Mouse (Mus musculus): ENCODE results near the gene Ano10. TPM values are rescaled to one million over a fixed set of nuclear protein-coding genes. Genes with fewer than 3 reads are reported as not detected.

The Ano10 gene
- polyA plus RNA-seq, 1 experiment = 0.69 TPM

DNA sequence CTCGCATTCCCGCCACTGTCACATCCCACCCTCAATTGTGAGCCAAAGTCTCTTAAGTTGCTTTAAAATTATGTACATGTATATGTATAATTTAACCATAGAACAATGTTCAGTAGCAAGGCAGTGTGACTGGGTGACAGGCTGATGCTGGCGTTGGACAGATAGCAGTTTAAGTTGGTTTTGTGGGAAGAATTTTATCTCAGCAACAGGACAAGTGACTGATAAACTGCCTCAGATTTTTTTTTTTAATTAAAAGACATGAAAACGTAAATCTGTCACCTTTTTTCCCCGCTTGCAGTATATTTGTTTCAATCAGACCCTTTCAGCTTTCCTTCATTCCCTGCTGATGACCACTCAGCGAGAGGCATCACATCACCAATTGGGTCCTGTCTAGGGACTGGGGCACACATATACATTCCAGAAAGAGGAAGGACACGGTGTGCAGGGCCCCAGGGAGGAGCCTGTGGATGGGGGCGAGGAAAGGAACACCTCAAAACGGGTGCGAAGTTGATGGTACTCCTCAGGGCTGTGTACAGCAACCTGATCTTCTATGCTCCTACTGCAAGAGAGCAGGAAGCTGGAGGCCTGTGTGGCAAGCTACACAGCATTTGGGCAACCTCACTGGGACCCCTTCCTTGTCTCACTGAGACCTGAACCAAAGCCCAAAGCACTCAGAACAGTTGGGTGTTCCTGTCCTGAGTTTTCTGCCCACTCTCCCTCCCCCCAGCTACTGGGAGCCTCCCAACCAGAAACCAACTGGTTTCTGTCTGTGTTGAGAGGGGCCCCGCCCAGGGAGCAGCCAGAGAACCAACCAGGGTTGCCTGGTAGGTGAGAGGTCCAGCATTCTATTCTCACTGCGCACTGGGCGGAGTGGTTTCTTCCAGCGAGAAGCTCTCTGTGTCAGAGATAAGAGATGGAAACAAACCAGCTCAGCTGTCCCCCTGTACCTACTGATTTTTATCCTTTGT, 15.1 kb upstream of the Ano10 start:
- TF ChIP-seq GATA1 (IDR thresholded peaks at IDR 0.05; ENCODE audit: low read length) = peak; percentile 14

DNA sequence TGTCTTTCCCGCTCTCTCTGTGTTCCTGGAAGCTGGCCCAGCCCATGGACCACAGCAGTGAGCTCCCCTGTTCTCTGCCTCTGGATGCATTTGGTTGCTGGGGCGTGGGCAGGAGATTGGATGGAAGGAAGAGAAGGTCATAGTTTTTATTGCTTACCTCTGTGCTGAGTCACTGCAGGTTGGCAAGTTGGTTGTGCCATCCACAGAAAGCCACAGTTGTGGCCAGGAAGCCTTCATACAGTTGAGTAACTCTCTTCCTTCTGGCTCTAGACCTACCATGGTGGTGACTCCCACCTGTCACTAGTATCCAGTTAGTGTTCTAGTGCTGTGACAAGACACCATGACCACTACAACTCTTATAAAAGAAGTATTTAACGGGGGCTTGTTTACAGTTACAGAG, 11.1 kb upstream of the Ano10 start:
- TF ChIP-seq GATA1 (IDR thresholded peaks at IDR 0.05; ENCODE audit: low read length) = no peak

DNA sequence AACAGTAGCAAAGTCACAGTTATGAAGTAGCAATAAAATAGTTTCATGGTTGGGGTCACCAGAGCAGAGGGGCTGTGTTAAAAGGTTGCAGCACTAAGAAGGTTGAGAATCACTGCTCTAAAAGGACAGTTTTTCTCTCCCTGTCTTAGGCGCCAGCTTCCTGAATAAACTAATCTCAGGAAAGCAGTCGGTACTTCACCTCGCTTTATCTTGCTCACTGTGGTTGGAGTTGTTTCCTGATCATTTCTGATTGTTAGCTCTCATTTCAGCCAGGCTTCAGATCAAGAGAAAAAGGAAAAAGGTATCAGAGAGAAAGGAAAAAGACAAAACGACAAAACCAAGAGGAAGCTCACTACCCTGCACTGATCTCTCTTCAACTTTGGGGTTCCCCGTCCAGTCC, 1.9 kb upstream of the Ano10 start:
- no peak for TF ChIP-seq GATA1 (IDR thresholded peaks at IDR 0.05; ENCODE audit: low read length)

DNA sequence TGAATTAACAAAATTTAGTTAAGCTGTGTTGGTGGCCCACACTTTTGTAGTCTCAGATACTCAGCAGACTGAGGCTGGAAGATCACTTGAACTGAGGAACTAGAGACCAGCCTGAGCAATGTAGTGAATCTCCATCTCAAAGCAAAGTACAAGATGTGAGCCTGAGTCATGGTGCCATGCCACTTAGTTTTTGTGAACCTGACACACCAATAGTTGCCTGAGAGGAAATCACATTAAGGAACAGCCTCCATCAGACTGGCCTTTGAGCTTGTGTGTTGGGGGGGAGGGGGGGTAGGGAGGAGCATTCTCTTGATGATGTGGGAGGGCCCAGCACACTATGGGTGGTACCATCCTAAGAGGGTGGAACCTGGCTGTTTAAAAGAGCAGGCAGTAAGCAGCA, 1.2 kb upstream of the Ano10 start:
- TF ChIP-seq GATA1 (IDR thresholded peaks at IDR 0.05; ENCODE audit: low read length) = no peak

DNA sequence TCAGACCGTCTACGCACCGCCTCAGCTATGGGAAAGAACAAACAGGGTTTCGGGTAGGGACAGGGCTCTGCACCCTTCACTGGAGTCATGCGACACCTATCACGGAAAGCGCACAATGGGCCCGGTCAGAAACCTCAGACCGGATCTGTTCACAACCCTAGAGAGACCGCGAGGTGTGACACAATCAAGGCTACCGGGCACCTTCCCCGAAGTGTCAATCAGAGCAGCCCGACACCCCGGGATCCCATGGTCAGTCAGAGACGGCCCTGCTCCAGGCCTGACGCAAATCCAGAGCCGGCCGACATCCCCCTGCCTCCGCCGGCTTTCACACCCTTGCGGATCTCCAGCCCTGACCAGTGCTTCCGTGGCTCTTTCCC, 370 bp downstream of the Ano10 start:
- no peak for TF ChIP-seq GATA1 (IDR thresholded peaks at IDR 0.05; ENCODE audit: low read length)

DNA sequence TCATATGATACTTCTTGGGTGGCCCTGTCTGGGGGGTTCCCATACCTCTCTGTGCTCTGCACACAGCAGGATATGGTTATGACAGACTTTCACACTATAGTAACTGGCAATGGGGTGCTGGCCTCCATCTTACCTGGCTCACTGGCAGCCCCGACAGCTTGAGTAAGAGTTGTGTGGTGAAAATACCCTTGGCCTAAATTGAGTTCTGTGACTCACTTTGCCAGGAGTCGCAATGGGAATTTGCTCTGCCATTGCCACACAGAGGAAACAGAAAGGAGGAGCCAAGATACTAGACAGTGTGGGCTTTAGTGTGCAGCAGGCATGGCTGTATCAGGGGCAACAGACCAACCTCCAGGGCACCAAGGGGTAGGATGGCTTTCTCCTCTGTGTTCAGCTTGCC, 4.0 kb downstream of the Ano10 start:
- no peak for TF ChIP-seq GATA1 (IDR thresholded peaks at IDR 0.05; ENCODE audit: low read length)

DNA sequence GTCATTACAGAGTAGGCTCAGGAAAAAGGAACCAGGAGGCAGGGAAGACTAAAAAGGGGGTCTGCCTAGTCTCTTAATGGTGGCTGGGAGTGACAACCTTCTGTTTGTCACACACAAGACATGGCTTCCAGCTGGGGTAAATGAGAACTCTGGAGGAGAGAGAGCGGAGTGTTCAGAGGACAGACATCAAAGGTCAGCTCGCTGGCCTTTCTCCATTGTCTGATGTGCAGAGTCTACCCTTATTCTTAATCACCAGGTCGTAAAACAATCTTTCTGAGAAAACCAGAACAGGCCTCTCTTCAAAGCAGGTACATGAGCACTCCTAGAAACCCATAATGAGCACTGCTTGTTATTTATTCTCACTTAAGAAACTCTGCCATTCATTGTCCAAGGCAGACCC, 5.8 kb downstream of the Ano10 start:
- TF ChIP-seq GATA1 (IDR thresholded peaks at IDR 0.05; ENCODE audit: low read length) = no peak

DNA sequence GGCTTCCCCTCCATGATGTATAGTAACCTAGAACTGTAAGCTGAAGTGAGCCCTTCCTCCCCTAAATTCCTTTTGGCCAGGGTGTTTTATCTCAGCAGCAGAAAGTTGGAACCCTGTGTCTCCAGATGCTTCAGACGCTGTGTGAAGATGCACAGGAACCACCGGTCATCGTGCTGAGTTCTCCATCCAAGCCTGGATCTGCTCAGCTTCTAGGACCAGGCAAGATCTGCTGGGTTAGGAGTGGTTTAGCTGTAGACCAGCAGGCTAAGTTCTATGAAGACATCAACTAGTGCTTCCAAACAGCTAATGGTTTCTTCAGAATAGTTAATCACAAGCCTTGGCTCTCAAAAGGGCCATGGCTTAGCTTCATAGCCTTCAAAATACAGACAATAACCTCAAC, 6.7 kb downstream of the Ano10 start:
- TF ChIP-seq GATA1 (IDR thresholded peaks at IDR 0.05; ENCODE audit: low read length) = no peak

DNA sequence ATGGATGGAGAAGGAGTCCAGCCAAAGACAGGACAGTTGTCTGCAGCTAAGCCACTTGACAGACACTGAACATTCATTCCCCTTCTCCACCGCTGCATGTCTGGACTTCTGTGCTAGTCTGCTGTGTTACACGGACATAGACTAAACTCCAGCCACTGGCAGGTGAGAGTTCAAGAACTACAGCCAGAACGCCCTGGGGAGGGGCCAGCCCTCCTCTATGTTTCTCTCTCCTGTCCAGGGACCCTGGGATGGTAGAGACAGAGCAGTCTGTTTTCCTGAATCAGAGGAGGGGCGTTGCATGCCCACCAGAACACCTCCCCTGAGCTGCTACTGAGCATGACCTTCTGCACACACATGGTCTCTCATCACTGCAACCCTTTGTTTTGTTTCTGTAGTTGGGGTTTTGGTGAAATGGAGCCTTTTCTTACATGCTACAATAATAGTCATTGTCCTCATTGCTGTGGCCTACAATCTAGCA, 8.4 kb downstream of the Ano10 start:
- TF ChIP-seq GATA1 (IDR thresholded peaks at IDR 0.05; ENCODE audit: low read length) = no peak

DNA sequence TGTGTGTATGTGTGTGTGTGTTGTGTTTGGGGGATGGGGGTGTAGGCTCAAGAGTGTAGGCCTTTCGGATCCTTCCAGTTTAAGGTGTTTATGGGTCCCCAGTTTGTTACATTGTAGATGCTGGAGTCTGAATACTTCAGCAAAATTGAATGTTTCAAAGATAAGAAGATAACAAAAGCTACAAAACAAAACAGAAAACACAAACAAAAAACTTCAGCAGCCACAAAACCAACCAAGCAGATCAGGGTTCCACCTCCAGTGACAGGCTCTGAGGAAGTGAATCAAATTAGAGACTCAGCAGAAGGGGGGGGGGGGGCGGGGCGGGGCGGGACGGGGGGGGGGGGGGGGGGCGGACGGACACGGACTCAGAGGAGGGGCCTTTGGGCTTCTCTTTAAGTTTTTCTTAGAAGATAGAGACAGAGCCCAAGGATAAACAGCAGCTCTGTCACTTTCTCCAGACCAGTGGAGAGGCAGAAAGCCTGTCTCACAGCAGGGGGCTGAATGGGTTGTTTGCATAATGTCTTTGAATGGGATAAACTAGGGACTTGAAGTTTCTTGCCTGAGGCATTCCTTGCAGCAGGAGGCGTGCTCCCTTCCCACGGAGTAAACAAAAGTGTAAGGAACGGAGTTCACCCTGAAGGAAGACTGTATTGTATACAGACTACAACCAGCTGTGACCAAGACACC, 8.9 kb downstream of the Ano10 start:
- no peak for TF ChIP-seq GATA1 (IDR thresholded peaks at IDR 0.05; ENCODE audit: low read length)

DNA sequence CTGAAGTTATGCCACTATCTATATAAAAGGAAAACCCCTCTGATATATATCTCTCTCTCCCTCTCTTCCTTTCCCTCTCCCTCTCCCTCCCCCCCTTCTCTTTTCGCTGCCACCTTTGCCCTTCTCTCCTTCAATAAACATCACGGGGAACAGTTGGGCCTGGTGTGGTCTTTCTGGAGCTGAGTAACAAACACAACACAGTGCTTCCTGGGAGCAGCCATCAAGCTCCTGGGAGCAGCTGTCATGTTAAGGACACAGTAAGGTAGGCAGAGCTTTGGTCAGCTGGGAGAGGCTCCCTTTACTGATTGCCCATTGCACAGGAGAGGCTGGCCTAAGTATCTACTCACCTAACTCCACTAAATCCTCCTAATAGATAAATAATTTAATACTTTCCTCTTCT, 9.5 kb downstream of the Ano10 start:
- TF ChIP-seq GATA1 (IDR thresholded peaks at IDR 0.05; ENCODE audit: low read length) = no peak

DNA sequence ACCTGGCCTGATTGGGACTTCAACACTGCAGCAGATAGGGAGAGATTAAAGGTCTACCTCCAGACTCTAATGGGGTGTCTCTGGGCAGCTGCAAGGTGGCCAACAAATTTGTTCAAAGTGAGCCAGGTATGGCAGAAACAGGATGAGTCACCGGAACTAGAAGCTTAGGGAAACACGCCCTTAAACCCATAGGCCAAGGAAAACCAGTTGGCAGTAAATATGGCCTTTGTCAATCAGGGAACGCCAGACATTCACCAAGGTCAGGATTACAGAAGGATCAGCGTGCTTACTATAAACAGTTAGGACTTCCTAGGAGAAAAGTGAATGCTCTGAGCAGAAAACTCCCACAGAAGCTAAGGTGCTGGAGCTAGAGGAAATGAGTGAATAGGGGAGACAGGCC, 13.2 kb downstream of the Ano10 start:
- no peak for TF ChIP-seq GATA1 (IDR thresholded peaks at IDR 0.05; ENCODE audit: low read length)

DNA sequence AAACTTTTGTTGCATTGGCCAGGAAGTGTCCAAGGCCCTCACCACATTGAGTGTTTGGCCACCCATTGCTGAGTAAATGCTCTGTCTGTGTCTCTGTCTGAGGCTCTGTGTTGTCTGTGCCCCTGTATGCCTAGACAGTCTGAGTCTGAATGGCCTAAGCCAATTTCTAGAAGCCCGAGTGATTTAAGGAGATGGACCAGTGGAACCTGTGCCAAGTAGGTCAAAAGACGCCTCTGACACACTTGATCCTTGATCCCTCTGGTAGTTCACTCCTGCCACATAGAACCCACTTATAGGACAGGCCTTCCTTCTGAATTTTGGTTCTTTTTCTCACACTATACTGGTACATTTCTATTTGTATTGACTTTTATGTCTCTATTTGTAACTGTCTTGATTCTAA, 17.6 kb downstream of the Ano10 start:
- TF ChIP-seq GATA1 (IDR thresholded peaks at IDR 0.05; ENCODE audit: low read length) = no peak

DNA sequence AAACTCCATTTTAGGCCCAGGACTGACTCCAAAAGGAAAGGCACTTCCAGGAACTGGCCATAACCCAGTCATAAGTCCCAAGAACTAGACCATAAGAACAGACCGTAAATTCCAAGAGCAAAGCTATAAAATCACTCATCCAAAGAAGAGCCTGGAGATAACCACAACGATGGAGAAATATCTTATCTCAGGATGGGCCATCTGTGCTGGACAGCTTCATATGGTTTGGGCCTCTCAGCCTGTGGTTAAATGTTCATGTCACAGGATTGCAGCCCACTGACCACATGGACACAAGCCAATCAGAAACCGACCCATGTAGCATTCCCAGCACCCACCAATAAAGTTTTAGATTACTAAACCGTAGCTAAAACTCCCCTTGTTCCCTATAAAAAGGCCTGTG, 18.1 kb downstream of the Ano10 start:
- TF ChIP-seq GATA1 (IDR thresholded peaks at IDR 0.05; ENCODE audit: low read length) = no peak

DNA sequence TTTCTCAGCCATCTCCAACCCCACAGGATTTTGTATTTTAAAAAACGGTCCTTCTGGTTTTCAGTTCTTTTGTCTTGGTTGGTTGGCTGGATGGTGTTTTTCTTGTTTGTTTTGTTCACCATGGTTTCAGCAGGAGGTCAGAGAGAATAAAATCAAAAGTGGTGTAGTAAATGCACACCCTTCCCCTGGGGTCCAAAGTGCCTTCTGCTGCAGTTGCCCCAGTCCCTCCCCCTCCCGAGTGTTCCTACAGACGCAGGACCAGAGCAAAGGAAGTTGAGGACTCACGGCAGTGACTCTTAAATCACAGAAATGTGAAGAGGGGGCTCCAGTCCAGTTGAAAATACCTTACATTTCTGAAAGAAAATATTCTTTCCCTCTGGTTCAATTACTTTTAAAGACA, 19.9 kb downstream of the Ano10 start:
- TF ChIP-seq GATA1 (IDR thresholded peaks at IDR 0.05; ENCODE audit: low read length) = no peak

DNA sequence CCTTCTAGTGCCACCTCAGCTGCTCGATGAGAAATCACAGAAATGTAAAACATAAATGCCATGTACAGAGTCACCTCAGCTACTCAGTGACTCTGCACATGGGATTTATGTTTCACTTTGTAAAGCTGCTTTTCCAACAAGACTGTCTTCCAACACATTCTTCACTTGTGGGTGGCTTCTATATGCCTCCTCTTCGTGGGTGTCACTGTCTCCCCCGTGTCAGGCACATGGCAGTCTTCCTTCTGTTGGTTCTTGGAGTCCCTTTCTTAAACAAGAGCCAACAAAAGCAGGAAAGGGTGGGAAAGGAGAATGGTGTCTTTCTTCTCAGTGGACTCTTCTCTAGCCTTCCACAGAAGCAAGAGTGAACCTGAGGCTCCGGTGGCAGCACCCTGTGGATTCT, 20.3 kb downstream of the Ano10 start:
- TF ChIP-seq GATA1 (IDR thresholded peaks at IDR 0.05; ENCODE audit: low read length) = no peak

DNA sequence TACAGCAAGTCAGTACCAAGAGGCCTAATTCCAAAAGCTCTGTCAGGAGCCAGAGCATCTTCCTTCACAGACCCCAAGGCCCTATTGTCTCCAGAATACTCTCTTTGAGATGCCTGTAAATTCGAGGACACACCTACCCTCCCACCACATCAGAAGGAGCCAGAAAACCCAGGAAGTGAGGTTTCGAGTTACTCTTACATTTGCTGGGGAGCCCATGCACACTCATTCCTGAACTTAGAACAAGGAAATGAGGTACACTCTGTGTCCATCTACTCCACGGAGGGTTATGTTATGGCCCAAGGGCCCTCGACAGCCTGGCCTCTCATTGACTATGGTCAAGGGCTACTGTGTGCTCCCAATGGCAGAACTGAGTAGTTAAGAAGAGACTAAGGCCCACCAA, 22.4 kb downstream of the Ano10 start:
- TF ChIP-seq GATA1 (IDR thresholded peaks at IDR 0.05; ENCODE audit: low read length) = no peak

Measured in G1E-ER4 (cell line).